Mouse (Mus musculus): ENCODE measurements around the gene Stard7. TPM values are rescaled to one million over a fixed set of nuclear protein-coding genes. Genes with fewer than 3 reads are reported as not detected.

The Stard7 gene
- polyA plus RNA-seq (2015; fragmentation: Nextera tagmentation; extraction: Ambion mirVana): 85.9 and 91.6 TPM in 2 replicates

- Histone ChIP-seq H3K36me3 (ENCODE audit: control insufficient read depth, insufficient read depth, low read length) (no peaks in the 10 kb centered on the region), H3K27ac (ENCODE audit: low read depth, low read length) (peak within 1 kb of the TSS; percentile 95), H3K4me1 (ENCODE audit: control insufficient read depth, insufficient read depth, low read depth, low read length) (peaks cover 11% of the 10 kb centered on the region), H3K4me2 (ENCODE audit: low read length) (peak within 1 kb of the TSS; percentile 86), H3K9me3 (ENCODE audit: control insufficient read depth, low read length) (no peaks in the 10 kb centered on the region), H3K9ac (ENCODE audit: low read depth, low read length) (peak within 1 kb of the TSS; percentile 92), H3K27me3 (replicated peaks; ENCODE audit: control insufficient read depth, insufficient read depth, low read length) (no peaks in the 10 kb centered on the region), H3K4me3 (ENCODE audit: low read length) (peak within 1 kb of the TSS; percentile 97)
- peak; percentile 98 for ATAC-seq
- WGBS: under 1% methylated on average over 49 of the region's 49 CpGs
Measured at GRCm38 (mm10) chr2:127269491-127270299, at the start of gene Stard7. Gene Stard7, plus strand, starts transcription at chr2:127270218.

GRCm38 (mm10) chr2:127225261-127225660 lies 44.8 kb upstream of the Stard7 start:
- H3K27me3 ChIP-seq (replicated peaks; ENCODE audit: control insufficient read depth, insufficient read depth, low read length): no peaks in the 10 kb centered on the region
- H3K9me3 ChIP-seq (ENCODE audit: control insufficient read depth, low read length): no peaks in the 10 kb centered on the region
- H3K4me2 ChIP-seq (ENCODE audit: low read length): no peak overlapping the region
- H3K36me3 ChIP-seq (ENCODE audit: control insufficient read depth, insufficient read depth, low read length): peaks cover 79% of the 10 kb centered on the region
- WGBS: 98% methylated on average over 3 of the region's 3 CpGs
- ATAC-seq: no peak
- no peaks in the 10 kb centered on the region for H3K4me1 ChIP-seq (ENCODE audit: control insufficient read depth, insufficient read depth, low read depth, low read length)
- H3K27ac ChIP-seq (ENCODE audit: low read depth, low read length): no peak overlapping the region
- no peak overlapping the region for H3K4me3 ChIP-seq (ENCODE audit: low read length)
- H3K9ac ChIP-seq (ENCODE audit: low read depth, low read length): no peak overlapping the region

GRCm38 (mm10) chr2:127237897-127238610 lies 32.0 kb upstream of the Stard7 start:
- no peak overlapping the region for H3K4me3 ChIP-seq (ENCODE audit: low read length)
- H3K27ac ChIP-seq (ENCODE audit: low read depth, low read length): no peak overlapping the region
- H3K9me3 ChIP-seq (ENCODE audit: control insufficient read depth, low read length): no peaks in the 10 kb centered on the region
- H3K9ac ChIP-seq (ENCODE audit: low read depth, low read length): no peak overlapping the region
- H3K27me3 ChIP-seq (replicated peaks; ENCODE audit: control insufficient read depth, insufficient read depth, low read length): no peaks in the 10 kb centered on the region
- H3K36me3 ChIP-seq (ENCODE audit: control insufficient read depth, insufficient read depth, low read length): peaks cover 64% of the 10 kb centered on the region
- 96% methylated on average over 11 of the region's 11 CpGs for WGBS
- ATAC-seq: no peak
- H3K4me1 ChIP-seq (ENCODE audit: control insufficient read depth, insufficient read depth, low read depth, low read length): no peaks in the 10 kb centered on the region
- no peak overlapping the region for H3K4me2 ChIP-seq (ENCODE audit: low read length)

- Histone ChIP-seq H3K36me3 (ENCODE audit: control insufficient read depth, insufficient read depth, low read length) (peaks cover 64% of the 10 kb centered on the region), H3K4me1 (ENCODE audit: control insufficient read depth, insufficient read depth, low read depth, low read length) (no peaks in the 10 kb centered on the region), H3K9ac (ENCODE audit: low read depth, low read length) (no peak overlapping the region), H3K27me3 (replicated peaks; ENCODE audit: control insufficient read depth, insufficient read depth, low read length) (no peaks in the 10 kb centered on the region), H3K27ac (ENCODE audit: low read depth, low read length) (no peak overlapping the region), H3K4me2 (ENCODE audit: low read length) (no peak overlapping the region), H3K9me3 (ENCODE audit: control insufficient read depth, low read length) (no peaks in the 10 kb centered on the region), H3K4me3 (ENCODE audit: low read length) (no peak overlapping the region)
- no peak for ATAC-seq
- WGBS: 95% methylated on average over 2 of the region's 2 CpGs
Measured at GRCm38 (mm10) chr2:127240065-127240464, 30.0 kb upstream of the Stard7 start.

GRCm38 (mm10) chr2:127247592-127248333 lies 22.3 kb upstream of the Stard7 start, which contains the start of the genes Ciao1 and Tmem127:
Gene Ciao1, minus strand, starts transcription at chr2:127247816.
Gene Tmem127, plus strand, starts transcription at chr2:127247908.
- H3K4me3 ChIP-seq (ENCODE audit: low read length): peak within 1 kb of the TSS; percentile 99
- H3K36me3 ChIP-seq (ENCODE audit: control insufficient read depth, insufficient read depth, low read length): peaks cover 25% of the 10 kb centered on the region
- H3K4me1 ChIP-seq (ENCODE audit: control insufficient read depth, insufficient read depth, low read depth, low read length): peaks cover 37% of the 10 kb centered on the region
- WGBS: under 1% methylated on average over 50 of the region's 53 CpGs
- peak within 1 kb of the TSS; percentile 92 for H3K4me2 ChIP-seq (ENCODE audit: low read length)
- H3K9ac ChIP-seq (ENCODE audit: low read depth, low read length): peak within 1 kb of the TSS; percentile 89
- peak within 1 kb of the TSS; percentile 84 for H3K27ac ChIP-seq (ENCODE audit: low read depth, low read length)
- H3K9me3 ChIP-seq (ENCODE audit: control insufficient read depth, low read length): no peaks in the 10 kb centered on the region
- ATAC-seq: peak; percentile 98
- H3K27me3 ChIP-seq (replicated peaks; ENCODE audit: control insufficient read depth, insufficient read depth, low read length): no peaks in the 10 kb centered on the region

GRCm38 (mm10) chr2:127248334-127249004 lies 21.5 kb upstream of the Stard7 start:
- H3K36me3 ChIP-seq (ENCODE audit: control insufficient read depth, insufficient read depth, low read length): peaks cover 21% of the 10 kb centered on the region
- peak; percentile 53 for ATAC-seq

GRCm38 (mm10) chr2:127250291-127251008 lies 19.6 kb upstream of the Stard7 start:
- no peaks in the 10 kb centered on the region for H3K9me3 ChIP-seq (ENCODE audit: control insufficient read depth, low read length)
- H3K36me3 ChIP-seq (ENCODE audit: control insufficient read depth, insufficient read depth, low read length): peaks cover 7% of the 10 kb centered on the region
- H3K9ac ChIP-seq (ENCODE audit: low read depth, low read length): no peak overlapping the region; the same call in 1 of the 2 replicates
- 91% methylated on average over 9 of the region's 9 CpGs for WGBS
- no peaks in the 10 kb centered on the region for H3K27me3 ChIP-seq (replicated peaks; ENCODE audit: control insufficient read depth, insufficient read depth, low read length)
- ATAC-seq: no peak
- no peak overlapping the region for H3K27ac ChIP-seq (ENCODE audit: low read depth, low read length)
- H3K4me2 ChIP-seq (ENCODE audit: low read length): no peak overlapping the region
- no peak overlapping the region for H3K4me3 ChIP-seq (ENCODE audit: low read length)
- H3K4me1 ChIP-seq (ENCODE audit: control insufficient read depth, insufficient read depth, low read depth, low read length): peaks cover 37% of the 10 kb centered on the region

More at GRCm38 (mm10) chr2:127248334-127249004, 21.5 kb upstream of the Stard7 start:
- no peaks in the 10 kb centered on the region for H3K27me3 ChIP-seq (replicated peaks; ENCODE audit: control insufficient read depth, insufficient read depth, low read length)
- peak overlapping the region; percentile 99 for H3K4me3 ChIP-seq (ENCODE audit: low read length)
- no peaks in the 10 kb centered on the region for H3K9me3 ChIP-seq (ENCODE audit: control insufficient read depth, low read length)
- H3K4me2 ChIP-seq (ENCODE audit: low read length): peak overlapping the region; percentile 92
- H3K9ac ChIP-seq (ENCODE audit: low read depth, low read length): peak overlapping the region; percentile 89
- peak overlapping the region; percentile 84 for H3K27ac ChIP-seq (ENCODE audit: low read depth, low read length)
- WGBS: under 1% methylated on average over 39 of the region's 39 CpGs
- peaks cover 37% of the 10 kb centered on the region for H3K4me1 ChIP-seq (ENCODE audit: control insufficient read depth, insufficient read depth, low read depth, low read length)

- no peak overlapping the region for H3K27ac ChIP-seq (ENCODE audit: low read depth, low read length)
- H3K9ac ChIP-seq (ENCODE audit: low read depth, low read length): no peak overlapping the region
- no peaks in the 10 kb centered on the region for H3K27me3 ChIP-seq (replicated peaks; ENCODE audit: control insufficient read depth, insufficient read depth, low read length)
- H3K9me3 ChIP-seq (ENCODE audit: control insufficient read depth, low read length): no peaks in the 10 kb centered on the region
- H3K4me3 ChIP-seq (ENCODE audit: low read length): no peak overlapping the region
- 77% methylated on average over 3 of the region's 3 CpGs for WGBS
- ATAC-seq: no peak
- no peak overlapping the region for H3K4me2 ChIP-seq (ENCODE audit: low read length)
- peaks cover 34% of the 10 kb centered on the region for H3K4me1 ChIP-seq (ENCODE audit: control insufficient read depth, insufficient read depth, low read depth, low read length)
- peaks cover 5% of the 10 kb centered on the region; the same call in 1 of the 2 replicates for H3K36me3 ChIP-seq (ENCODE audit: control insufficient read depth, insufficient read depth, low read length)
Measured at GRCm38 (mm10) chr2:127251457-127251856, 18.6 kb upstream of the Stard7 start.
